Mouse (Mus musculus): ENCODE measurements around the gene Prrx1. TPM values are rescaled to one million over a fixed set of nuclear protein-coding genes. Genes with fewer than 3 reads are reported as not detected.
A peak's percentile ranks its signal among the peaks of the same experiment; 100 is the strongest.

Gene Prrx1
- total and polyA plus RNA-seq, 2 experiments = 0.06 to 0.46 TPM

- TF ChIP-seq POLR2A (IDR thresholded peaks at IDR 0.05; ENCODE audit: extremely low read depth, insufficient read depth, low read length) (no peak), CTCF (IDR thresholded peaks at IDR 0.05; ENCODE audit: low read depth, low read length) (no peak)
- Histone ChIP-seq H3K4me1 (ENCODE audit: control insufficient read depth, insufficient read depth, low read length) (0 out of 2 replicates have a peak, but pooled peaks cover 3% of the 10 kb centered on the region), H3K36me3 (ENCODE audit: control insufficient read depth, insufficient read depth, low read length) (no peaks in the 10 kb centered on the region), H3K27ac (replicated peaks; ENCODE audit: insufficient read depth, low read depth, low read length) (no peak overlapping the region), H3K79me2 (ENCODE audit: control insufficient read depth, insufficient read depth, low read length) (no peaks in the 10 kb centered on the region), H3K27me3 (ENCODE audit: control insufficient read depth, insufficient read depth, low read length) (no peaks in the 10 kb centered on the region), H3K9ac (ENCODE audit: low read depth, low read length) (no peak overlapping the region), H3K4me3 (ENCODE audit: insufficient read depth, low read depth, low read length) (0 out of 2 replicates have a peak overlapping the region, but pooled peaks have one; percentile 1)
- WGBS = 18% methylated on average over 3 of the region's 3 CpGs
- no peak for DNase-seq (ENCODE audit: extremely low read depth, low read depth, low spot score)
Observed at GRCm38 (mm10) chr1:163339219-163339561, 25.7 kb upstream of the Prrx1 start.

GRCm38 (mm10) chr1:163338525-163339218 lies 25.2 kb upstream of the Prrx1 start:
- Histone ChIP-seq H3K27me3 (ENCODE audit: control insufficient read depth, insufficient read depth, low read length) (no peaks in the 10 kb centered on the region), H3K4me3 (ENCODE audit: insufficient read depth, low read depth, low read length) (0 out of 2 replicates have a peak overlapping the region, but pooled peaks have one; percentile 1), H3K4me1 (ENCODE audit: control insufficient read depth, insufficient read depth, low read length) (0 out of 2 replicates have a peak, but pooled peaks cover 3% of the 10 kb centered on the region), H3K79me2 (ENCODE audit: control insufficient read depth, insufficient read depth, low read length) (no peaks in the 10 kb centered on the region), H3K27ac (replicated peaks; ENCODE audit: insufficient read depth, low read depth, low read length) (no peak overlapping the region; the same call in 1 of the 2 replicates), H3K36me3 (ENCODE audit: control insufficient read depth, insufficient read depth, low read length) (no peaks in the 10 kb centered on the region), H3K9ac (ENCODE audit: low read depth, low read length) (no peak overlapping the region)
- 22% methylated on average over 7 of the region's 7 CpGs for WGBS
- TF ChIP-seq CTCF (IDR thresholded peaks at IDR 0.05; ENCODE audit: low read depth, low read length) (no peak), POLR2A (IDR thresholded peaks at IDR 0.05; ENCODE audit: extremely low read depth, insufficient read depth, low read length) (no peak)
- peak; percentile 90 for DNase-seq (ENCODE audit: extremely low read depth, low read depth, low spot score)

GRCm38 (mm10) chr1:163337821-163338220 lies 24.3 kb upstream of the Prrx1 start:
- WGBS = 77% methylated on average over 2 of the region's 2 CpGs
- Histone ChIP-seq H3K4me1 (ENCODE audit: control insufficient read depth, insufficient read depth, low read length) (0 out of 2 replicates have a peak, but pooled peaks cover 3% of the 10 kb centered on the region), H3K4me3 (ENCODE audit: insufficient read depth, low read depth, low read length) (no peak overlapping the region), H3K36me3 (ENCODE audit: control insufficient read depth, insufficient read depth, low read length) (no peaks in the 10 kb centered on the region), H3K27ac (replicated peaks; ENCODE audit: insufficient read depth, low read depth, low read length) (no peak overlapping the region), H3K9ac (ENCODE audit: low read depth, low read length) (no peak overlapping the region), H3K79me2 (ENCODE audit: control insufficient read depth, insufficient read depth, low read length) (no peaks in the 10 kb centered on the region), H3K27me3 (ENCODE audit: control insufficient read depth, insufficient read depth, low read length) (no peaks in the 10 kb centered on the region)
- TF ChIP-seq CTCF (IDR thresholded peaks at IDR 0.05; ENCODE audit: low read depth, low read length) = no peak
- TF ChIP-seq POLR2A (IDR thresholded peaks at IDR 0.05; ENCODE audit: extremely low read depth, insufficient read depth, low read length) = no peak
- DNase-seq (ENCODE audit: extremely low read depth, low read depth, low spot score) = peak; percentile 10

- Histone ChIP-seq H3K9ac (ENCODE audit: low read depth, low read length) (no peak overlapping the region), H3K4me3 (ENCODE audit: insufficient read depth, low read depth, low read length) (no peak overlapping the region), H3K27me3 (ENCODE audit: control insufficient read depth, insufficient read depth, low read length) (no peaks in the 10 kb centered on the region), H3K4me1 (ENCODE audit: control insufficient read depth, insufficient read depth, low read length) (no peaks in the 10 kb centered on the region), H3K27ac (replicated peaks; ENCODE audit: insufficient read depth, low read depth, low read length) (no peak overlapping the region), H3K36me3 (ENCODE audit: control insufficient read depth, insufficient read depth, low read length) (no peaks in the 10 kb centered on the region), H3K79me2 (ENCODE audit: control insufficient read depth, insufficient read depth, low read length) (no peaks in the 10 kb centered on the region)
- WGBS = 82% methylated on average over 2 of the region's 2 CpGs
- no peak for DNase-seq (ENCODE audit: extremely low read depth, low read depth, low spot score)
- TF ChIP-seq CTCF (IDR thresholded peaks at IDR 0.05; ENCODE audit: low read depth, low read length) (no peak), POLR2A (IDR thresholded peaks at IDR 0.05; ENCODE audit: extremely low read depth, insufficient read depth, low read length) (no peak)
Observed at GRCm38 (mm10) chr1:163327279-163327678, 13.8 kb upstream of the Prrx1 start.

- Histone ChIP-seq H3K4me3 (ENCODE audit: insufficient read depth, low read depth, low read length) (no peak overlapping the region), H3K27ac (replicated peaks; ENCODE audit: insufficient read depth, low read depth, low read length) (no peak overlapping the region), H3K4me1 (ENCODE audit: control insufficient read depth, insufficient read depth, low read length) (peaks cover 6% of the 10 kb centered on the region; the same call in 1 of the 2 replicates), H3K36me3 (ENCODE audit: control insufficient read depth, insufficient read depth, low read length) (no peaks in the 10 kb centered on the region), H3K27me3 (ENCODE audit: control insufficient read depth, insufficient read depth, low read length) (peaks cover 2% of the 10 kb centered on the region; the same call in 1 of the 2 replicates), H3K79me2 (ENCODE audit: control insufficient read depth, insufficient read depth, low read length) (no peaks in the 10 kb centered on the region), H3K9ac (ENCODE audit: low read depth, low read length) (no peak overlapping the region)
- TF ChIP-seq POLR2A (IDR thresholded peaks at IDR 0.05; ENCODE audit: extremely low read depth, insufficient read depth, low read length) (no peak), CTCF (IDR thresholded peaks at IDR 0.05; ENCODE audit: low read depth, low read length) (no peak)
- 68% methylated on average over 3 of the region's 3 CpGs for WGBS
- no peak for DNase-seq (ENCODE audit: extremely low read depth, low read depth, low spot score)
Observed at GRCm38 (mm10) chr1:163319669-163320571, 6.4 kb upstream of the Prrx1 start.

Measured in liver, adult 2 months (tissue).